Mouse (Mus musculus): ENCODE results near the gene Saa4. TPM values are rescaled to one million over a fixed set of nuclear protein-coding genes. Genes with fewer than 3 reads are reported as not detected.

The Saa4 gene
- polyA plus RNA-seq, 1 experiment: not detected

GRCm38 (mm10) chr7:46723849-46724248 is 8.6 kb downstream of the Saa4 start:
- TF ChIP-seq GATA1 (IDR thresholded peaks at IDR 0.05; ENCODE audit: low read length): no peak

DNA sequence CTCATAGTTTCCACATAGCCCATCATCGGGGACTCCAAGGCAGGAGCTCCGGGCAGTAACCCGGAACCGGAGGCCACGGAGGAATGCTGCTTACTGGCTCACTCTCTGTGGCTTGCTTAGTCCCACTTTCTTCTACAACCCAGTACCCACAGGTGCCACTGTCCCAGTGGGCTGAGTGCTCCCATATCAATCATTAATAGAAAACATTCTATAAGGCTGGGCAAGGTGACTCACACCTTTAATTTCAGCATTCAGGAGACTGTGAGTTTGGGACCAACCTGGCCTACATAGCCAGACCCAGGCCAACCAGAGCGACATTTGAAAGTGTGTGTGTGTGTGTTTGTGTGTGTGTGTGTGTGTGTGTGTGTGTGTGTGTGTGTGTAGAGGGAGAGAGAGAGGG is 9.0 kb downstream of the Saa4 start:
- no peak for TF ChIP-seq GATA1 (IDR thresholded peaks at IDR 0.05; ENCODE audit: low read length)

GRCm38 (mm10) chr7:46720460-46720859 is 11.9 kb downstream of the Saa4 start:
- no peak for TF ChIP-seq GATA1 (IDR thresholded peaks at IDR 0.05; ENCODE audit: low read length)

GRCm38 (mm10) chr7:46719526-46719925 is 12.9 kb downstream of the Saa4 start:
- no peak for TF ChIP-seq GATA1 (IDR thresholded peaks at IDR 0.05; ENCODE audit: low read length)

DNA sequence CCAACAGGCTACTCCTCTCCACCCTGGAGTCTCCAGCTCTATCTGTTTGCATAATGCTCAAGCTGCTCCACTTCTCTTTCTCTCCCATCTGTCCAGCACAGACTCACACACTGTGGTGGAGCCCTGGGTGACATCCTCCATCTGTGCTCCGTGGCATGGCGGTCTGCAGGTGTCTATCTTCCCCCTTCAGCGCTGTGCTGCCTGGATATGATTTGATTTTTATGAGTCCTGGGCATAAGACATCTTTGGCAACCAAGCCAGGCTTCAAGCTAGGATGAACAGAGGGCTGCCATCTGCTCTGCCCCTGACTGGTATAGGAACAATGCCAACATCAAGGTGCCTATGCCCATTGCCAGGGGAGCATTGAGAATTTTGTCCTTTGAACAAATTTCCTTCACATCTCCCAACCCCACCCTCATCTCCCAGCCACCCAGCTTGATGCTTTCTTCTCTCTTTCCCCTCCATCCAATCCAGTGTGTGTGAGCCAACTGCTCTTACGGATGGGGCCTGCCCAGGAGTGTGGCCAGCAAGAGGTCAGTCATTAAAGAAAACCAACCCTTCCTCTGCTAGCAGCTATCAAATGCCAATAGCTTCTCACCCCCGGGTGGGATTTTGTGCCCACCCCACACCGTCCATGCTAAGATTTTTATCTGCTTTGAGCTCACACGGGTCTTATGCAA is 13.7 kb downstream of the Saa4 start:
- no peak for TF ChIP-seq GATA1 (IDR thresholded peaks at IDR 0.05; ENCODE audit: low read length)

DNA sequence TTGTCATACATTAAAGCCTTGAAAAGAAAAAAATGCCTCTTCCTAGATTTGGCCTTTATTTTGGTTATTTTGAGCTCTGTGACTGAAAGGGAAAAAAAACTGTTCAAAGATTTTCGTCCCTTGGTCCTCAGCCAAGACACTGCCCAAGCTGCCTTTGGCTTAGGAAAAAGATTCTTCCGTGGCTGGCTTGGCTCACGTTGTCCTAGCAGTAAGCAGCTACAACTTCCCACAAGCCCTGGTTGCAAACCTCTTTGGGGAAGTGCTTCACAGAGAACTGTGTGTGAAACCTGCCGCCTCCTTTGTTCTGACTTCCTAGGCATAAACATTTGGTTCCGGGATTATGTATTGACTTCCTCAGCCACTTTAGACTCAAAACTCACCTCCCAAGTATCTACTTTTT is 15.5 kb downstream of the Saa4 start:
- no peak for TF ChIP-seq GATA1 (IDR thresholded peaks at IDR 0.05; ENCODE audit: low read length)

GRCm38 (mm10) chr7:46715600-46715999 is 16.8 kb downstream of the Saa4 start, which contains the start of gene Saa3:
Gene Saa3, minus strand, starts transcription at chr7:46715700.
- TF ChIP-seq GATA1 (IDR thresholded peaks at IDR 0.05; ENCODE audit: low read length): no peak

DNA sequence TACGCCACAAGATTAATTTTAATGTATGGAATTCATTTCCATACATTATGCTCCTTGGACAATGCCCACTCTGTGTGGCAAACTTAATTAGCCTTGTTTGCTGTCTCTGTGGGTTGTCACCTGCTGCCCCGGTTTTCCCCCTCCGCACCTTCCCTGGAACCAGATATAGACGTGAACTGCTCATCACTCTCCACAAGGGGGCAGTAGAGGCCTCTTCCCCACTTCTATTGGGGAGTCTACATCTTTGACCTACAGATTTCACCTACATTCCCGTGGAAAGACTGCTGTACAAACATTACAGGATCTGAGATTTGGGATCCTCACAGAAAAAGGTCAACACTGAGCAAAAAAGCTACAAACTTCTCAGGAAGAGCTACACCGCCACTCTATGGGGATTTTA is 17.9 kb downstream of the Saa4 start:
- TF ChIP-seq GATA1 (IDR thresholded peaks at IDR 0.05; ENCODE audit: low read length): no peak

- TF ChIP-seq GATA1 (IDR thresholded peaks at IDR 0.05; ENCODE audit: low read length): no peak
These were observed 20.2 kb downstream of the Saa4 start for GRCm38 (mm10) chr7:46712250-46712649.

DNA sequence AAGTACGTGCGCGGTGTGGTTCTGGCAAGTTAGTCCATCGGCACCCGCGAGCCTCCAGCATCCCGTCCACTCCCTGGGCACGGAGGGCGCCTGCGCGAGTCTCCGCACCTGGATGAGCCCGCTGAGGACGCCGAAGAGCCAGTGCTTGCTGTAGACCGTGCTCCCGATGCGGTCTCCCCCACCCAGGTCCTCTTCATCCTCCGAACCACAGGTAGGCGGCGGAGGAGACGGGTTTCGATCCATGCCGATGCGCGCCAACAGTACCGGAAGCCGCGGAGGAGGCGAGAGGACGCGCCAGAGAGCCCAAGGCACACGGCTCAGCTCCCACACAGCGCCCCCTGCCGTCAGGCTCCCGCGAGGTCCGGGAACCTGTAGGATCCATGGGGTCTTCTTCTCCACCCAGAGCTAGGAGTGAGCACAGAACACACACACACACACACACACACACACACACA is 22.0 kb downstream of the Saa4 start, which contains the start of gene Saal1:
TSS of gene Saal1 (minus strand) at position 291 of the 455 bp plus-strand sequence.
- TF ChIP-seq GATA1 (IDR thresholded peaks at IDR 0.05; ENCODE audit: low read length): no peak

DNA sequence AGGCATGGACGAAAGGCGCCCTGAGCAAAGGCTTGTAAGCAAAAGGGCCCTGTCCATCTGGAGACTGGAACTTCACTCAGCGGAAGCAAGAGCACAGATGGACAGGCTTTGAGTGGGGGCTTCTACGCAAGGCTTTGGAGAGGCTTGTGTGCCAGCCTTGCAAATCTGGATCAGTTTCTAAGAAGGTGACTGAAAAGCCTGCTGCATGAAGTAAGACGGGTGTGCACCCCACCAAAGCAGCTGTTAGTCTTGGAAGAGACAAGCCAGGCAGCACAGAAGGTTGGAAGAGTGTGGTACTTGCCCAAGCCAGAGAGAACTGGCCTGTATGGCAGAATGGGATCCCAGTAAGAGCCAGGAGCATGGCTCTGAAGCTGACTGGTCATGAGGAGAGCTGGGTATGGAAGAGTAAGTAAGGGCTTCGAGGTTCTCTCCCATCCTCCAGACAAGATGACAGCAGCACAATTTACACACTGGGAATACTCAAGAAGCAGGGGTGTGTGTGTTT is 31.8 kb downstream of the Saa4 start:
- TF ChIP-seq GATA1 (IDR thresholded peaks at IDR 0.05; ENCODE audit: low read length): no peak

- peak; percentile 98 for TF ChIP-seq GATA1 (IDR thresholded peaks at IDR 0.05; ENCODE audit: low read length)
These were observed 35.6 kb downstream of the Saa4 start for GRCm38 (mm10) chr7:46696754-46697153.

DNA sequence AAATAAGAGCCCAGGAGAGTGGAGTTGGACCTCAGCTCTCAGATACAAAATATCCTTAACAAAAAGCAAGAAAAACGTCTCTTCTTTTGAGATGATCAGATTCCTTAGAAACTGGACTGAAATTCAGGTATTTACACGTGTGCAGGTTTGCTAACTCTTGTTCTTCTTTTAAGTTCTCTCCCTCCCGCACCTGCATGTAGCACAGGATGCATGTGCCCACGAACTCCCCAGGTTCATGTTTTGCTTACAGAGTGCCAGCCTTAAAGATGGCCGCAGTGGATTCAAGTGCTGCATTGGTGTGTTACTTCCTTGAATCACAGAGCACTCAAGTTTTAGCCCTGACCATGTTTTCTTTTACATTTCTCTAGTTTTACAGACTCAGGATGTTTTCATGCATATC is 45.6 kb downstream of the Saa4 start:
- no peak for TF ChIP-seq GATA1 (IDR thresholded peaks at IDR 0.05; ENCODE audit: low read length)

GRCm38 (mm10) chr7:46680732-46681131 is 51.7 kb downstream of the Saa4 start:
- TF ChIP-seq GATA1 (IDR thresholded peaks at IDR 0.05; ENCODE audit: low read length): no peak

- no peak for TF ChIP-seq GATA1 (IDR thresholded peaks at IDR 0.05; ENCODE audit: low read length)
These were observed 54.0 kb downstream of the Saa4 start for GRCm38 (mm10) chr7:46678417-46678816.

Other genes with a start within 250 kb of the Saa4 start
- gene Sergef, start 92.8 kb downstream of the Saa4 start, polyA plus RNA-seq (2012): 8.8 and 18.5 TPM in 2 replicates
- 0.37 and 0.60 TPM in 2 replicates for gene Tph1, start 60.1 kb downstream of the Saa4 start, polyA plus RNA-seq (2012)
- 4.4 and 5.2 TPM in 2 replicates for gene Saal1, start 21.9 kb downstream of the Saa4 start, polyA plus RNA-seq (2012)
- not detected in 2 replicates for gene Saa3, start 16.9 kb downstream of the Saa4 start, polyA plus RNA-seq (2012)
- not detected in 2 replicates for gene Saa1, start 10.4 kb upstream of the Saa4 start, polyA plus RNA-seq (2012)
- gene Saa2, start 19.2 kb upstream of the Saa4 start, polyA plus RNA-seq (2012): not detected in 2 replicates
- gene Hps5, start 63.5 kb upstream of the Saa4 start, polyA plus RNA-seq (2012): 3.4 and 4.2 TPM in 2 replicates
- gene Gtf2h1, start 63.5 kb upstream of the Saa4 start, polyA plus RNA-seq (2012): 111 and 170 TPM in 2 replicates
- gene Ldha, start 108.9 kb upstream of the Saa4 start, polyA plus RNA-seq (2012): 2,468 and 3,111 TPM in 2 replicates
- not detected in 2 replicates for gene Ldhc, start 128.6 kb upstream of the Saa4 start, polyA plus RNA-seq (2012)
- 70.2 and 113 TPM in 2 replicates for gene Tsg101, start 187.4 kb upstream of the Saa4 start, polyA plus RNA-seq (2012)
- gene Uevld, start 225.9 kb upstream of the Saa4 start, polyA plus RNA-seq (2012): 0.25 and 0.26 TPM in 2 replicates

Measured in G1E-ER4 (cell line).